Mouse (Mus musculus) hindbrain, postnatal 0 days (tissue): ENCODE results near the gene Ccdc34. TPM values are rescaled to one million over a fixed set of nuclear protein-coding genes. Genes with fewer than 3 reads are reported as not detected.

ENCODE experiments used
- ATAC-seq: fragments of 200-750 bp; cut with Nextera tagmentation; 2 replicates; pipeline ENCODE4 v1.8.0; 2017; ENCODE audit warnings: mild to moderate bottlenecking, moderate TSS enrichment, moderate library complexity
- DNase-seq: peaks from one replicate; pipeline ENCODE4 v3.0.0-alpha.2; 2015; ENCODE audit warnings: low spot score
- H3K27ac ChIP-seq: fragments of 300-500 bp; sonication (generic); 2 replicates; pipeline ENCODE4 v1.5.1; 2014; ENCODE audit warnings: mild to moderate bottlenecking
- H3K27me3 ChIP-seq: fragments of 300-500 bp; sonication (generic); 2 replicates; pipeline ENCODE4 v1.6.1; 2014; ENCODE audit warnings: low read length, mixed read lengths; ENCODE audit not compliant: insufficient read depth
- H3K36me3 ChIP-seq: fragments of 300-500 bp; sonication (generic); 2 replicates; pipeline ENCODE4 v1.6.1; 2014; ENCODE audit warnings: low read length, mixed read lengths; ENCODE audit not compliant: insufficient read depth
- H3K4me1 ChIP-seq: fragments of 300-500 bp; sonication (generic); 2 replicates; pipeline ENCODE4 v1.6.1; 2014; ENCODE audit warnings: antibody characterized with exemption, low read length, mixed read lengths; ENCODE audit not compliant: insufficient read depth
- H3K4me2 ChIP-seq: fragments of 300-500 bp; sonication (generic); 2 replicates; pipeline ENCODE4 v1.6.1; 2014; ENCODE audit warnings: low read depth, mild to moderate bottlenecking, low read length, moderate library complexity, mixed read lengths
- H3K4me3 ChIP-seq: fragments of 300-500 bp; sonication (generic); 2 replicates; pipeline ENCODE4 v1.5.1; 2014; ENCODE audit warnings: low read length
- H3K9ac ChIP-seq: fragments of 300-500 bp; sonication (generic); replicated peaks from 2 replicates; pipeline ENCODE4 v1.6.1; 2014; ENCODE audit warnings: mild to moderate bottlenecking, low read length, moderate library complexity, mixed read lengths
- H3K9me3 ChIP-seq: fragments of 300-500 bp; sonication (generic); 2 replicates; pipeline ENCODE4 v1.6.1; 2016; ENCODE audit warnings: low read length, mixed read lengths
- CTCF ChIP-seq: IDR thresholded peaks from 2 replicates; pipeline ENCODE4 v1.5.1; 2016; ENCODE audit warnings: antibody characterized with exemption, control low read depth, low read depth
- WGBS: fragments of 180-500 bp; shearing (Covaris S2); extraction: QIAGEN DNeasy Blood & Tissue Kit; methylation state at CpG from one replicate; pipeline ENCODE4 v1.1.7; 2014; 5-methylcytosine and 5-hydroxymethylcytosine counted together
- polyA plus RNA-seq: library from polyadenylated mRNA; unstranded; fragments of >200 nt; fragmentation: Nextera tagmentation; extraction: Ambion mirVana; gene quantifications from 2 replicates; pipeline ENCODE4 v1.2.1, GENCODE M21; 2015
- total RNA-seq: library from RNA; depleted of rRNA; stranded (reverse); fragments of >200 nt; gene quantifications from 2 replicates; pipeline ENCODE4 v1.2.3, GENCODE M21; 2014

Ccdc34 gene
- total and polyA plus RNA-seq, 2 experiments from 2014 or later: 18.6 to 30.2 TPM

DNA sequence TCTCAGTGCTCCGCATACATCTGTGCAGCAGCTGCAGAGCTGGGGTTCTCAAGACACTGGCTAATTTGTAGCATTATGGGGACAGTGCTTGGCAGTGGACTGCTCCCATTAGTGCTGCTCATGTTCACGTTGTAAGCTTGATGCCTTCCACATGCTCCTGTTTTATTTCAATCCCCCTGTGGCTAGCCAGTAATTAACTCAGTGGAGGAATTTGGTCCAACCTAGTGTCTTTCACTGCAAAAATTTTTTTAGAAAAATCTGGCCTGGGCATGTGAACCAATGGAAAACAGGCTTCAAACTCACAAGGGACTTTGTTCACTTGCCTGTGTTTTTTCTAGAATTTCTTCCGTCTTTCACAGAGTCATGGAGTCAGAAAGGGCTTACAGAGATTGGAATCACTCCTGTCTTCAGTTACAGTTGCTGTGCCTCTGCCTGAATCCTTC is 68.1 kb downstream of the Ccdc34 start:
- WGBS: 67% methylated on average over 3 of the region's 3 CpGs

DNA sequence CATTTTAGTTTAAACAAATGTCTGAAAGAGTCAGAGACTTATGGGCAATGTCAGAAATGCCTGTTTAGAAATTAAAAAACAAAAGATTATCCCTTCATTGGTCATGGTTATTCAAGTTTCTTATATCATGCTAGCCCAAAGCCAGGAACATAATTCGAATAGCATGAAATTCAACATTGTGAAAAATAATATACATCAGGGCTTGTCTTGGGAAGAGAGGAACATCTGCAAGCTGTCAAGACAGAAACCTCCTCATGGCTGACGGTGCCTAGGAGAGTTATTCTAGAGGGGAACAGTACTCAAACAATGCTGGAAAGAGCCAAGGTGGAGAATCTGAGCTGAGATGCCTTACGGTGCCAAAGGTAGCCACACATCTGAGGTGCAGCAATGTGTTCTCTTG is 96.5 kb downstream of the Ccdc34 start:
- H3K9ac ChIP-seq: no peak overlapping the region
- 84% methylated on average over 3 of the region's 3 CpGs for WGBS
- no peak overlapping the region for H3K4me3 ChIP-seq
- no peak overlapping the region for H3K4me2 ChIP-seq
- DNase-seq: no peak
- TF ChIP-seq CTCF: no peak
- no peaks in the 10 kb centered on the region for H3K27me3 ChIP-seq
- no peaks in the 10 kb centered on the region for H3K4me1 ChIP-seq
- no peak overlapping the region for H3K27ac ChIP-seq
- H3K36me3 ChIP-seq: no peaks in the 10 kb centered on the region
- no peaks in the 10 kb centered on the region for H3K9me3 ChIP-seq
- ATAC-seq: no peak

More for the DNA sequence above, 68.1 kb downstream of the Ccdc34 start:
- TF ChIP-seq CTCF: no peak
- no peak overlapping the region for H3K4me3 ChIP-seq
- H3K27me3 ChIP-seq: no peaks in the 10 kb centered on the region
- H3K9ac ChIP-seq: no peak overlapping the region
- H3K4me1 ChIP-seq: no peaks in the 10 kb centered on the region
- no peaks in the 10 kb centered on the region for H3K9me3 ChIP-seq
- H3K4me2 ChIP-seq: no peak overlapping the region
- no peak for DNase-seq
- ATAC-seq: no peak; the same call in 1 of the 2 replicates
- H3K27ac ChIP-seq: no peak overlapping the region
- H3K36me3 ChIP-seq: no peaks in the 10 kb centered on the region

DNA sequence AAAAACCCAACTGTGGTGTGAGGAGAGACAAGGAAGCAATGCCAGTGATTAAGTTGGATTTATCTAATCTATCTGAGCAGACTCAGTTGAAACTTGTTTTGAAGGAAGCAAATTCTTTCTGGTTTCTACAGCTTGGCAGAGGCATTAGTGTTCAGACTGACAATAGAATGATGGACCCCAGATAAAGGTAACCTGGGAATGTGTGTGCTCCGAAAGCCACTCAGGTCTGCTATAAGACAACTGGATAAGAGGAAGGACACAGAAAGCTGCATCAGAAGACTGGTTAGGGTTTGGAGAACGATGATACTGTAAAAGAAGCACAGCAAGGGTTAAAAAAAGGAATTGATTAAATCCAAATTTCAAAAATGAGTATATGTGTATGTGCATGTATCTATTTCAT is 111.8 kb downstream of the Ccdc34 start:
- DNase-seq (no peak), ATAC-seq (no peak)
- H3K4me2 ChIP-seq: no peak overlapping the region
- H3K36me3 ChIP-seq: no peaks in the 10 kb centered on the region
- H3K4me3 ChIP-seq: no peak overlapping the region
- H3K4me1 ChIP-seq: no peaks in the 10 kb centered on the region
- 93% methylated on average over 2 of the region's 2 CpGs for WGBS
- no peaks in the 10 kb centered on the region for H3K9me3 ChIP-seq
- TF ChIP-seq CTCF: no peak
- H3K27ac ChIP-seq: no peak overlapping the region
- no peaks in the 10 kb centered on the region for H3K27me3 ChIP-seq
- H3K9ac ChIP-seq: no peak overlapping the region

GRCm38 (mm10) chr2:110131573-110131972 is 114.0 kb downstream of the Ccdc34 start:
- 75% methylated on average over 2 of the region's 2 CpGs for WGBS
- no peak overlapping the region for H3K4me2 ChIP-seq
- no peaks in the 10 kb centered on the region for H3K27me3 ChIP-seq
- H3K4me1 ChIP-seq: no peaks in the 10 kb centered on the region
- H3K27ac ChIP-seq: no peak overlapping the region
- ATAC-seq: no peak
- no peaks in the 10 kb centered on the region for H3K36me3 ChIP-seq
- H3K9ac ChIP-seq: no peak overlapping the region
- no peak overlapping the region for H3K4me3 ChIP-seq
- no peak for DNase-seq
- no peak for TF ChIP-seq CTCF
- H3K9me3 ChIP-seq: no peaks in the 10 kb centered on the region

GRCm38 (mm10) chr2:110133356-110134115 is 115.9 kb downstream of the Ccdc34 start:
- ATAC-seq (no peak), DNase-seq (no peak)
- H3K27me3 ChIP-seq: no peaks in the 10 kb centered on the region
- H3K9me3 ChIP-seq: no peaks in the 10 kb centered on the region
- H3K4me3 ChIP-seq: no peak overlapping the region
- TF ChIP-seq CTCF: no peak
- no peak overlapping the region for H3K4me2 ChIP-seq
- no peaks in the 10 kb centered on the region for H3K36me3 ChIP-seq
- WGBS: 78% methylated on average over 3 of the region's 3 CpGs
- H3K27ac ChIP-seq: no peak overlapping the region
- no peak overlapping the region for H3K9ac ChIP-seq
- no peaks in the 10 kb centered on the region for H3K4me1 ChIP-seq

DNA sequence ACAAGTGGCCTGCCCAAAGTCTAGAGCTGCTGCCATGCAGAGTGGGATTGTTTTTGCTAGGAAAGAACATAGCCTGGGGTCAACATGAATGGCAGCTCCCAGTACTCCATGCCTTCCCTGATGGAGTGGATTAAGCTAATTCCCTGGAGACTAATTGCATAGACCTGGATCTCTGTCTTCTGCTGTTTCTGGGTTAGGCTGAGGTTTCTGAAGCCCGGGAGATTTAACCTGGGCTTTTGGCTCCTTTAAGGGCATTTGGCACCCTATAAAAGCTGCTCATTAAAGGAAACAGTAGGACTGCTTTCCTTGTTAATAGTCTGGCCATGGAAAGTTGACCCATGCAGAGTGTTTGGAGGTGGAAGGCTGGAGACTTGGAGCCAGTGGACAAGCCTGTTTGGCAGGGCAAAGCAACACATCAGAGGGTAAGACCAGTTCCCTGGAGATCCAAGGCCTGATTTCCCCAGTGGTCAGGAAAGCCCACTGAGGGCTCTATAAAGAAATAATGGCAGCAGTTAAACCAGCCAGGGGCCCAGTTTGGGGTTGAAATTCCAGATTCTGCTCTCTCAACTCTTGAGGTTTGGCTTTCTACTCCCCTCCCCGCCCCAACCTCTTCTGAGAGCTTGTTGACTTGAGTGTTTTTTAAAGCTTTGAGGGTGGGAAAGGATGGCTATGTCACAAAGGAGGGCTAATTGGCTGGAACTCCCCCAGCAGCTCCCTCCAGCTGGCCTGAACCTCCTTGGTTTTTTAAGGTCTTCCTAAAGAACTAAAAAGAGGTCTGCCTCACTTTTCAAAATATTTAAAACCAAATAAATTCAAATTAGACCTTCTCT is 117.4 kb downstream of the Ccdc34 start:
- Histone ChIP-seq H3K36me3 (no peaks in the 10 kb centered on the region), H3K9ac (no peak overlapping the region), H3K4me3 (no peak overlapping the region), H3K4me2 (no peak overlapping the region), H3K4me1 (no peaks in the 10 kb centered on the region), H3K27ac (no peak overlapping the region), H3K27me3 (no peaks in the 10 kb centered on the region), H3K9me3 (no peaks in the 10 kb centered on the region)
- 56% methylated on average over 2 of the region's 2 CpGs for WGBS
- DNase-seq (no peak), ATAC-seq (no peak)
- TF ChIP-seq CTCF: no peak
